Mouse (Mus musculus) bone marrow, adult 2 months (tissue): ENCODE measurements at regions not wholly inside any gene's neighbourhood (a gene's known extent, or its start where the extent isn't known, plus 50 kb on each side); places are given as distances from the start of the nearest gene placed in this dataset.

Source experiments
- H3K27ac ChIP-seq: fragments of 200-500 bp; 2 replicates; pipeline ENCODE4 v1.5.1; 2012; ENCODE audit warnings: low read depth, mild to moderate bottlenecking, control low read depth, inconsistent platforms, low read length; ENCODE audit not compliant: control insufficient read depth, poor library complexity, insufficient read depth
- H3K4me1 ChIP-seq: fragments of 200-500 bp; 2 replicates; pipeline ENCODE4 v1.6.1; 2011; ENCODE audit warnings: low read length; ENCODE audit not compliant: control insufficient read depth, insufficient read depth
- H3K4me3 ChIP-seq: fragments of 200-500 bp; replicated peaks from 2 replicates; pipeline ENCODE3; 2011; ENCODE audit warnings: mild to moderate bottlenecking, low read depth, low read length, control low read depth; ENCODE audit not compliant: control insufficient read depth
- CTCF ChIP-seq: fragments of 200-500 bp; IDR thresholded peaks from 2 replicates; pipeline ENCODE4 v1.5.1; 2011; ENCODE audit warnings: low read length, control low read depth; ENCODE audit not compliant: control insufficient read depth, insufficient read depth
- POLR2A ChIP-seq: fragments of 200-500 bp; IDR thresholded peaks from 2 replicates; pipeline ENCODE4 v1.6.1; 2011; ENCODE audit warnings: low read depth, mild to moderate bottlenecking, control low read depth, low read length, borderline replicate concordance; ENCODE audit not compliant: control insufficient read depth
- WGBS: fragments of 180-500 bp; shearing (Covaris S2); methylation state at CpG from one replicate; pipeline ENCODE4 v1.1.7; 2018; 5-methylcytosine and 5-hydroxymethylcytosine counted together

GRCm38 (mm10) chr1:71760342-71760741 lies 107.3 kb upstream of the Fn1 start:
- 43% methylated on average over 2 of the region's 2 CpGs for WGBS
- Histone ChIP-seq H3K27ac (no peak overlapping the region), H3K4me1 (no peaks in the 10 kb centered on the region; the same call in 1 of the 2 replicates), H3K4me3 (no peak overlapping the region)
- TF ChIP-seq POLR2A (no peak), CTCF (no peak)

- WGBS: 62% methylated on average over 5 of the region's 5 CpGs
- no peak for TF ChIP-seq CTCF
- no peak for TF ChIP-seq POLR2A
- Histone ChIP-seq H3K27ac (no peak overlapping the region), H3K4me3 (no peak overlapping the region), H3K4me1 (no peaks in the 10 kb centered on the region)
Measured at GRCm38 (mm10) chr1:71757236-71757635, 104.2 kb upstream of the Fn1 start.

GRCm38 (mm10) chr1:71756159-71756558 lies 103.2 kb upstream of the Fn1 start:
- whole genome bisulfite sequencing: 80% methylated on average over 2 of the region's 2 CpGs
- Histone ChIP-seq H3K4me1 (no peaks in the 10 kb centered on the region), H3K27ac (no peak overlapping the region), H3K4me3 (no peak overlapping the region)
- TF ChIP-seq POLR2A (no peak), CTCF (no peak)

GRCm38 (mm10) chr1:71755435-71755834 lies 102.4 kb upstream of the Fn1 start:
- H3K27ac ChIP-seq: no peak overlapping the region
- WGBS: 78% methylated on average over 9 of the region's 9 CpGs

GRCm38 (mm10) chr1:71752351-71752750 lies 99.4 kb upstream of the Fn1 start:
- H3K4me3 ChIP-seq: no peak overlapping the region
- no peak overlapping the region for H3K27ac ChIP-seq
- no peaks in the 10 kb centered on the region for H3K4me1 ChIP-seq
- WGBS: 77% methylated on average over 1 of the region's 1 CpGs
- TF ChIP-seq POLR2A: no peak

More at GRCm38 (mm10) chr1:71755435-71755834, 102.4 kb upstream of the Fn1 start:
- TF ChIP-seq POLR2A: no peak
- H3K4me1 ChIP-seq: no peaks in the 10 kb centered on the region
- no peak overlapping the region for H3K4me3 ChIP-seq

- H3K27ac ChIP-seq: no peak overlapping the region
- 63% methylated on average over 1 of the region's 1 CpGs for WGBS
- H3K4me3 ChIP-seq: no peak overlapping the region
- no peaks in the 10 kb centered on the region for H3K4me1 ChIP-seq
- no peak for TF ChIP-seq CTCF
- no peak for TF ChIP-seq POLR2A
Measured at GRCm38 (mm10) chr1:71751601-71752000, 98.6 kb upstream of the Fn1 start.

GRCm38 (mm10) chr1:71735606-71736005 lies 82.6 kb upstream of the Fn1 start:
- WGBS: 49% methylated on average over 3 of the region's 3 CpGs
- no peak overlapping the region for H3K4me3 ChIP-seq
- H3K27ac ChIP-seq: peak overlapping the region; percentile 33; the same call in 1 of the 2 replicates
- no peak for TF ChIP-seq POLR2A
- TF ChIP-seq CTCF: no peak
- H3K4me1 ChIP-seq: peaks cover 1% of the 10 kb centered on the region; the same call in 1 of the 2 replicates

GRCm38 (mm10) chr1:71731623-71732022 lies 78.6 kb upstream of the Fn1 start:
- Histone ChIP-seq H3K27ac (peak overlapping the region; percentile 29; the same call in 1 of the 2 replicates), H3K4me1 (peaks cover 1% of the 10 kb centered on the region), H3K4me3 (no peak overlapping the region)
- TF ChIP-seq CTCF (no peak), POLR2A (no peak)

GRCm38 (mm10) chr1:71731011-71731410 lies 78.0 kb upstream of the Fn1 start:
- 1% methylated on average over 4 of the region's 4 CpGs for WGBS
- TF ChIP-seq POLR2A (no peak), CTCF (no peak)
- peaks cover 1% of the 10 kb centered on the region for H3K4me1 ChIP-seq
- H3K4me3 ChIP-seq: no peak overlapping the region
- no peak overlapping the region; the same call in 1 of the 2 replicates for H3K27ac ChIP-seq
